Mouse (Mus musculus) midbrain, embryonic 13.5 days (tissue): ENCODE results near the gene Vps26a. TPM values are rescaled to one million over a fixed set of nuclear protein-coding genes. Genes with fewer than 3 reads are reported as not detected.

Experiments
- ATAC-seq: fragments of 200-750 bp; cut with Nextera tagmentation; 2 replicates; pipeline ENCODE4 v1.8.0; 2017; ENCODE audit warnings: mild to moderate bottlenecking, moderate TSS enrichment, moderate library complexity
- H3K27ac ChIP-seq: fragments of 300-500 bp; sonication (generic); 2 replicates; pipeline ENCODE4 v1.5.1; 2015; ENCODE audit warnings: inconsistent platforms, mild to moderate bottlenecking, moderate library complexity
- H3K27me3 ChIP-seq: fragments of 300-500 bp; sonication (generic); 2 replicates; pipeline ENCODE4 v1.6.1; 2015; ENCODE audit warnings: mild to moderate bottlenecking, inconsistent platforms
- H3K36me3 ChIP-seq: fragments of 300-500 bp; sonication (generic); 2 replicates; pipeline ENCODE4 v1.6.1; 2015; ENCODE audit warnings: mild to moderate bottlenecking, inconsistent platforms
- H3K4me1 ChIP-seq: fragments of 300-500 bp; sonication (generic); replicated peaks from 2 replicates; pipeline ENCODE4 v1.6.1; 2015; ENCODE audit warnings: inconsistent platforms
- H3K4me2 ChIP-seq: fragments of 300-500 bp; sonication (generic); replicated peaks from 2 replicates; pipeline ENCODE4 v1.6.1; 2015; ENCODE audit warnings: moderate library complexity, mild to moderate bottlenecking, inconsistent platforms
- H3K4me3 ChIP-seq: fragments of 300-500 bp; sonication (generic); replicated peaks from 2 replicates; pipeline ENCODE4 v1.5.1; 2015; ENCODE audit warnings: mild to moderate bottlenecking, inconsistent platforms
- H3K9ac ChIP-seq: fragments of 300-500 bp; sonication (generic); replicated peaks from 2 replicates; pipeline ENCODE4 v1.6.1; 2015; ENCODE audit warnings: mild to moderate bottlenecking, inconsistent platforms
- H3K9me3 ChIP-seq: fragments of 300-500 bp; sonication (generic); 2 replicates; pipeline ENCODE4 v1.6.1; 2016; ENCODE audit warnings: mild to moderate bottlenecking, inconsistent platforms
- WGBS: fragments of 180-500 bp; shearing (Covaris S2); methylation state at CpG from one replicate; pipeline ENCODE4 v1.1.7; 2015; 5-methylcytosine and 5-hydroxymethylcytosine counted together
- polyA plus RNA-seq: library from polyadenylated mRNA; unstranded; fragments of >200 nt; fragmentation: Nextera tagmentation; extraction: Ambion mirVana; gene quantifications from 2 replicates; pipeline ENCODE4 v1.2.1, GENCODE M21; 2015

Vps26a gene
- polyA plus RNA-seq, 1 experiment from 2014 or later = 68.5 TPM

GRCm38 (mm10) chr10:62410943-62411342 lies 75.7 kb downstream of the Vps26a start:
- Histone ChIP-seq H3K27ac (no peak overlapping the region), H3K27me3 (0 out of 2 replicates have a peak, but pooled peaks cover 3% of the 10 kb centered on the region), H3K36me3 (no peaks in the 10 kb centered on the region), H3K9ac (no peak overlapping the region), H3K9me3 (no peaks in the 10 kb centered on the region), H3K4me1 (no peaks in the 10 kb centered on the region), H3K4me3 (no peak overlapping the region), H3K4me2 (no peak overlapping the region)
- WGBS = 12% methylated on average over 5 of the region's 5 CpGs
- ATAC-seq = peak; percentile 70; the same call in 1 of the 2 replicates

Other genes starting within 250 kb of the Vps26a start
- gene Tacr2, start 234.4 kb downstream of the Vps26a start, polyA plus RNA-seq = not detected in 2 replicates
- gene Hk1, start 106.9 kb downstream of the Vps26a start, polyA plus RNA-seq = 70.0 and 72.9 TPM in 2 replicates
- 0.13 and 0.14 TPM in 2 replicates for gene Hkdc1, start 64.3 kb downstream of the Vps26a start, polyA plus RNA-seq
- gene 4930507D05Rik, start 37.3 kb downstream of the Vps26a start, polyA plus RNA-seq = 1.2 and 1.4 TPM in 2 replicates
- 23.3 and 23.6 TPM in 2 replicates for gene Supv3l1, start 37.1 kb downstream of the Vps26a start, polyA plus RNA-seq
- 7.3 and 8.7 TPM in 2 replicates for gene Srgn, start 40.6 kb upstream of the Vps26a start, polyA plus RNA-seq
- gene Kif1bp, start 91.7 kb upstream of the Vps26a start, polyA plus RNA-seq = 62.1 and 69.1 TPM in 2 replicates
- gene Ddx21, start 115.5 kb upstream of the Vps26a start, polyA plus RNA-seq = 18.2 and 20.0 TPM in 2 replicates
- gene Ddx50, start 164.4 kb upstream of the Vps26a start, polyA plus RNA-seq = 102 and 110 TPM in 2 replicates
- gene Stox1, start 239.3 kb upstream of the Vps26a start, polyA plus RNA-seq = 2.3 and 2.9 TPM in 2 replicates